Mouse (Mus musculus) CH12.LX (cell line): ENCODE measurements around the gene Cers6.

ENCODE experiments used
- CTCF ChIP-seq, 2 experiments: IDR thresholded peaks in 1 of 2; conservative IDR thresholded peaks in 1 of 2; 2 replicates each; pipeline ENCODE4 v1.5.1; 2011 to 2012; ENCODE audit warnings: low read depth in 2 of 2, low read length in 2 of 2, improper control_type of control experiment in 1 of 2, inconsistent platforms in 1 of 2, mild to moderate bottlenecking in 1 of 2, moderate library complexity in 1 of 2
- ELF1 ChIP-seq: IDR thresholded peaks from 2 replicates; pipeline ENCODE4 v1.6.1; 2014; ENCODE audit warnings: low read depth, mild to moderate bottlenecking, inconsistent platforms, low read length, improper control_type of control experiment
- EP300 ChIP-seq: IDR thresholded peaks from 2 replicates; pipeline ENCODE4 v1.6.1; 2011; ENCODE audit warnings: low read length, improper control_type of control experiment
- ETS1 ChIP-seq: conservative IDR thresholded peaks from 2 replicates; pipeline ENCODE4 v1.6.1; 2012; ENCODE audit warnings: low read depth, mild to moderate bottlenecking, inconsistent platforms, low read length, improper control_type of control experiment, moderate library complexity
- IRF4 ChIP-seq: IDR thresholded peaks from 2 replicates; pipeline ENCODE4 v1.6.1; 2014; ENCODE audit warnings: low read depth, mild to moderate bottlenecking, inconsistent platforms, low read length, improper control_type of control experiment
- JUND ChIP-seq: conservative IDR thresholded peaks from 2 replicates; pipeline ENCODE4 v1.6.1; 2011; ENCODE audit warnings: low read depth, low read length, improper control_type of control experiment
- MAFK ChIP-seq: IDR thresholded peaks from 2 replicates; pipeline ENCODE4 v1.6.1; 2011; ENCODE audit warnings: low read length, improper control_type of control experiment; ENCODE audit not compliant: insufficient replicate concordance
- MAX ChIP-seq: IDR thresholded peaks from 2 replicates; pipeline ENCODE4 v1.6.1; 2011; ENCODE audit warnings: low read length, improper control_type of control experiment
- MEF2A ChIP-seq: IDR thresholded peaks from 2 replicates; pipeline ENCODE4 v1.6.1; 2014; ENCODE audit warnings: low read depth, mild to moderate bottlenecking, inconsistent platforms, low read length, improper control_type of control experiment, borderline replicate concordance
- POLR2A ChIP-seq: IDR thresholded peaks from 2 replicates; pipeline ENCODE4 v1.6.1; 2011; ENCODE audit warnings: low read depth, mild to moderate bottlenecking, improper control_type of control experiment, low read length
- POLR2AphosphoS2 ChIP-seq: IDR thresholded peaks from 2 replicates; pipeline ENCODE4 v1.6.1; 2011; ENCODE audit warnings: low read depth, low read length, improper control_type of control experiment
- ZKSCAN1 ChIP-seq: IDR thresholded peaks from 2 replicates; pipeline ENCODE4 v1.6.1; 2012; ENCODE audit warnings: low read depth, inconsistent platforms, low read length, improper control_type of control experiment, borderline replicate concordance
- ZMIZ1 ChIP-seq: IDR thresholded peaks from 2 replicates; pipeline ENCODE4 v1.6.1; 2012; ENCODE audit warnings: low read depth, mild to moderate bottlenecking, inconsistent platforms, low read length, improper control_type of control experiment

- no peak for TF ChIP-seq MEF2A
- no peak for TF ChIP-seq POLR2AphosphoS2
- TF ChIP-seq CTCF (conservative IDR thresholded peaks at IDR 0.05 in 1 of 2, IDR thresholded peaks at IDR 0.05 in 1 of 2; ENCODE audit: low read depth in 2 of 2, low read length in 2 of 2) = no peak
- TF ChIP-seq MAFK = no peak
- TF ChIP-seq ELF1 = no peak
- TF ChIP-seq ETS1 = no peak
- TF ChIP-seq MAX = no peak
- no peak for TF ChIP-seq POLR2A
- no peak for TF ChIP-seq IRF4
- no peak for TF ChIP-seq ZKSCAN1
- TF ChIP-seq JUND = no peak
- TF ChIP-seq ZMIZ1 = no peak
- no peak for TF ChIP-seq EP300
Measured at GRCm38 (mm10) chr2:69047297-69047696, 186.1 kb downstream of the Cers6 start.
